7 mouse cellular contexts compared by ENCODE assay signal in the genomic region with DNA sequence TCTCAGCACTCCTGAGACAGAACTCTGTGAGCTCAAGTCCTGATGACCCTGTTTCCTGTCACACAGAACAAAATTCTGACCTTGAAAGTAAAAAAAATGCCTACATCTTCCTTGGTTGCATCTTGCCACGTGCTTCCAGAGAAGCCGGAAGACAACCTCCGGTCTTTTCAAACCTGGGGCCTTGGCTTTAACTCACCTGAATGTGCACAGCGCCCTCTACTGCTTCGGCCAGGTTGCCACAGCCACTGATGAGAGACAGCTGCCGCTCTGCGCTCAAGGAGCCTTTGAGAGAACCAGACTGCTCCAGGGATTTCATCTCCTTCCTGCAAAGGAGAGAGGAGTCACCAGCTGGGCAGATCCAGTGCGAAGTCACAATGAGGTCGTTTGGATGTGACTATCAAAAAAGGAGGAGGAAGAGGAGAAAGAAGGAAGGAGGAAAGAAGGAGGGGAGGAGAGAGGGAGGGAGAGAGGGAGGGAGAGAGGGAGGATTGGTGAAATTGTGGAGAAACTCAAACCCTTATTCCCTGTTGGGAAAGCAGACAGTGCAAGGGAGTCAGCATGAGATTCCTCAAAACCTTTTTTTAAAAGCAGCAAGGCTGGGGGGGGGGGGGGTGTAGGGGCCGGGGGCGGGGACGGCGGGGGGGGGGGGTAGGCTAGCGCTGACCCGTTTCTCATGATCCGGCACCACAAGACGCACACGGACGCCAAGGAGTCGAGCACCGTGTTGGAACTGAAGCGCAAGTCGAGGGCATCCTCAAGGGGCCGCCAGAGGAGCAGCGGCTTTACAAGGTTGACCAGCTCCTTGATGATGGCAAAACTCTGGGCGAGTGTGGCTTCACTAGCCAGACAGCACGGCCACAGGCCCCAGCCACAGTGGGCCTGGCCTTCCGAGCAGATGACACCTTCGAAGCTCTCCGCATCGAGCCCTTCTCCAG. TPM values are rescaled to one million over a fixed set of nuclear protein-coding genes. Genes with fewer than 3 reads are reported as not detected.
DNase-seq lines count a peak whose midpoint lies in the region; ATAC-seq lines count a peak whose summit lies in the region.

No protein-coding gene starts in this region.

- H3K9ac ChIP-seq in intestine, embryonic 16.5 days (ENCODE audit: low read depth, low read length) = no peak overlapping the region
- H3K9ac ChIP-seq in midbrain, embryonic 12.5 days (replicated peaks) = no peak overlapping the region

- no peak overlapping the region for H3K4me3 ChIP-seq in intestine, embryonic 16.5 days (ENCODE audit: low read length)
- H3K4me3 ChIP-seq in midbrain, embryonic 12.5 days = peak overlapping the region; percentile 2; the same call in 1 of the 2 replicates

- peaks cover 7% of the 10 kb centered on the region; the same call in 1 of the 2 replicates for H3K4me1 ChIP-seq in intestine, embryonic 16.5 days (ENCODE audit: control insufficient read depth, insufficient read depth, low read length)
- no peaks in the 10 kb centered on the region for H3K4me1 ChIP-seq in midbrain, embryonic 12.5 days

- H3K9me3 ChIP-seq in intestine, embryonic 16.5 days (ENCODE audit: control insufficient read depth, low read length) = no peaks in the 10 kb centered on the region
- H3K9me3 ChIP-seq in midbrain, embryonic 12.5 days = no peaks in the 10 kb centered on the region

- no peaks in the 10 kb centered on the region for H3K36me3 ChIP-seq in intestine, embryonic 16.5 days (ENCODE audit: control insufficient read depth, insufficient read depth, low read length)
- no peaks in the 10 kb centered on the region for H3K36me3 ChIP-seq in midbrain, embryonic 12.5 days

- DNase-seq in adrenal gland, adult 2 months = peak; percentile 68
- DNase-seq in embryo, embryonic 10.5 days (ENCODE audit: low spot score) = peak; percentile 95
- DNase-seq in gastrocnemius, postnatal 25 days = peak; percentile 33
- DNase-seq in left cerebral cortex, postnatal 14 days (ENCODE audit: low spot score in 2 of 2) = peak; percentile 69 to 82
- DNase-seq in spleen, postnatal 10 days (ENCODE audit: low spot score in 2 of 2) = peak; percentile 30 to 74

- WGBS in intestine, embryonic 16.5 days = 14% methylated on average over 25 of the region's 31 CpGs
- 17% methylated on average over 25 of the region's 31 CpGs for WGBS in midbrain, embryonic 12.5 days

- no peak overlapping the region for H3K4me2 ChIP-seq in intestine, embryonic 16.5 days (ENCODE audit: low read depth, low read length)
- peak overlapping the region; percentile 41 for H3K4me2 ChIP-seq in midbrain, embryonic 12.5 days (replicated peaks)

- intact Hi-C loops in left cerebral cortex, postnatal 14 days (cut with DNase I) = loop anchor here (1.0 kb wide), 1 partner anchor 254 kb away; no protein-coding TSS in a partner anchor

- peak; percentile 52; the same call in 1 of the 2 replicates for ATAC-seq in intestine, embryonic 16.5 days
- ATAC-seq in midbrain, embryonic 12.5 days (ENCODE audit: low FRiP score, low read depth) = peak; percentile 34; the same call in 1 of the 2 replicates

- no peak overlapping the region for H3K27ac ChIP-seq in intestine, embryonic 16.5 days (ENCODE audit: low read length)
- no peak overlapping the region for H3K27ac ChIP-seq in midbrain, embryonic 12.5 days (replicated peaks)

- H3K27me3 ChIP-seq in intestine, embryonic 16.5 days (replicated peaks; ENCODE audit: control insufficient read depth, insufficient read depth, low read length) = no peaks in the 10 kb centered on the region
- peaks cover 15% of the 10 kb centered on the region; the same call in 1 of the 2 replicates for H3K27me3 ChIP-seq in midbrain, embryonic 12.5 days

RNA-seq across cellular contexts. Expression of a gene that starts 35.3 kb away (rescaled TPM):
- total RNA-seq in adrenal gland, adult 2 months (2021) = 10 to 100 TPM in 1 of 2 experiments, 1 to 10 TPM in 1; 9.7 to 12.3 TPM
- 13.1 and 14.5 TPM in 2 replicates for polyA plus RNA-seq in adrenal gland, adult 2 months (2012; rRNA removed)
- 1 to 10 TPM; 3.4 to 5.2 TPM for total RNA-seq in gastrocnemius, postnatal 25 days (2021)
- polyA plus RNA-seq in intestine, embryonic 16.5 days (2015; fragmentation: Nextera tagmentation; extraction: Ambion mirVana) = 139 and 156 TPM in 2 replicates
- total RNA-seq in left cerebral cortex, postnatal 14 days (2021) = 10 to 100 TPM; 21.4 to 22.8 TPM
- 7.1 and 10.8 TPM in 2 replicates for polyA plus RNA-seq in midbrain, embryonic 12.5 days (2016; fragmentation: Nextera tagmentation; extraction: Ambion mirVana)

Comparison
In these comparisons a context has a peak if more than half of its experiments do, and no peak if none do; other contexts are left out.
1. DNase-seq: peak in every context shown above with its lines; median percentile 95 in embryo, embryonic 10.5 days; 76 in left cerebral cortex, postnatal 14 days; 68 in adrenal gland, adult 2 months; 52 in spleen, postnatal 10 days; 33 in gastrocnemius, postnatal 25 days.